Mouse (Mus musculus) lung, postnatal 0 days (tissue): ENCODE data around the gene Nipal3.

Source experiments
- CTCF ChIP-seq: IDR thresholded peaks from 2 replicates; pipeline ENCODE4 v1.5.1; 2016; ENCODE audit warnings: antibody characterized with exemption, mild to moderate bottlenecking
- EP300 ChIP-seq: IDR thresholded peaks from 2 replicates; pipeline ENCODE4 v1.6.1; 2016; ENCODE audit warnings: antibody characterized with exemption, mild to moderate bottlenecking, control low read depth

DNA sequence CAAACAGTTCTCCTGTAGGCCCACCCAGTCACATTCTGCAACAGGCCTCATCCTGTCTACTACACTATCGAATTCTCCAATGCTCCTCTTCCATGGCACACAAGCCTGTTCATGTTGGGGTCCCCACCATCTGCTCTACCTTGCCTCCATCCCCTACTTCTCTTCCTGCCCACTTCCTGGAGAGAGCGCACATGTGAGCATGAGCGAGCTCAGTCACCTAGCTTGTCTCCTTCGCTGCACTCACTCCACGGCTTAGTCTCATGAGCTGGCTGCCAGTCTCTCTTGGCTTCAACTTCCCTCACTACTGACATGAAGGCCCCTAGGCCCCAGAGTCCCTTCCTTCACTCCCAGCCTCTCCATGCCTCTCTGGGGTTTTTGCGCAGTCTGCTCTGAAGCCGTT lies 68.3 kb downstream of the Nipal3 start:
- no peak for TF ChIP-seq CTCF
- no peak for TF ChIP-seq EP300
